Mouse (Mus musculus): ENCODE data around the gene Dnph1.

GRCm38 (mm10) chr17:46543661-46544060 lies 47.1 kb downstream of the Dnph1 start:
- TF ChIP-seq POLR2A (IDR thresholded peaks at IDR 0.05; ENCODE audit: low read depth, low read length) (no peak), CTCF (IDR thresholded peaks at IDR 0.05; ENCODE audit: extremely low read depth, insufficient read length, insufficient replicate concordance, low read depth, low read length) (no peak)
